Mouse (Mus musculus) left cerebral cortex, adult 8-10 months (tissue): Measurements from ENCODE around the gene Olfr671. TPM values are rescaled to one million over a fixed set of nuclear protein-coding genes. Genes with fewer than 3 reads are reported as not detected.
"Not testable (repeated sequence)": the region's sequence is repeated elsewhere in the genome, so short reads cannot be mapped to it uniquely, and the experiment has no call there.

Source experiments
- DNase-seq, 2 experiments: peaks; one replicate each; pipeline ENCODE4 v3.0.0; 2022; ENCODE audit warnings: low spot score in 2 of 2
- total RNA-seq, 4 experiments: library from RNA; stranded (reverse); gene quantifications; 2 replicates each; pipeline ENCODE4 v1.2.4; 2022

Gene Olfr671
- total RNA-seq: not detected

GRCm38 (mm10) chr7:104979026-104979425 is at the start of gene Olfr671:
Gene Olfr671 (minus strand): TSS chr7:104979126.
- no peak for DNase-seq

DNA sequence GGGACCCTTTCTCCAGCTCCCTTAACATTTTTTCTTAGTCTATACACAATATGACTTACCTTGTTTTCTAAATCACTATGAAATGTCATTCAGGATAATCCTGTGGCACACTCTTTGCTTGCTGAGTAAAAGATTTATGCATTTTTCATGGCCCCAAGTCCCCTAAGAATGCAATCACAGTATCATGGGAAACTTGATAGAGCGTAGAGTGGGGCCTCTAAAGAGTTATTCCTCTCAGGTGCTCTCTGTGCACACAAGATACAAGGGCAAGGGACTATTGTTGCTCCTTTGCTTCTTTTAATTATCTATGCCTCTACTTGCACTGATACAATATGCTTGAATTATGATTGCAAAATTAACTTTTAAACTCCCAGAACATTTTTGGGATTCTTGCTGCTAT is 49.4 kb upstream of the Olfr671 start, which contains the start of gene Olfr675:
Olfr675 (minus strand) TSS at position 101 of the 400 bp plus-strand sequence.
- no peak for DNase-seq

GRCm38 (mm10) chr7:105022530-105022929 is 43.6 kb upstream of the Olfr671 start:
- no peak for DNase-seq

GRCm38 (mm10) chr7:105001929-105002328 is 23.0 kb upstream of the Olfr671 start, which contains the start of gene Olfr672:
Gene Olfr672 (minus strand): TSS chr7:105002029.
- no peak for DNase-seq

DNA sequence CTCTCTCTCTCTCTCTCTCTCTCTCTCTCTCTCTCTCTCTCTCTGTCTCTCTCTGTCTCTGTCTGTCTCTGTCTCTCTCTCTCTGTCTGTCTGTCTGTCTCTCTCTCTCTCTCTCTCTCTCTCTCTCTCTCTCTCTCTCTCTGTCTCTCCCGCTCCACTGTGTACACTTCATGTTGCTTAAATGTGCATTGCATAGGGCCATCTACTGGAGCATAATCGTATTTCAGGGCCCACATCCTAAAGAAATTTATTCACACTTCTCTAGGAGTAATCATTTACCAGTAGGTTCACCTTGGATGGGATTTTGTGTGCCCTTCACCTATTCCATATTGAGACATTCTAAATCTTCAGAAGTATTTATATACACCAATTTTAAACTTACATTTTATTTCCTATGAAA is 6.4 kb downstream of the Olfr671 start:
- not testable (repeated sequence) for DNase-seq

- no peak for DNase-seq
These were observed 16.4 kb downstream of the Olfr671 start, which contains the start of gene Olfr670 for GRCm38 (mm10) chr7:104962520-104962919. Gene Olfr670 (minus strand): TSS chr7:104962620.

GRCm38 (mm10) chr7:104950234-104950633 is 28.7 kb downstream of the Olfr671 start:
- DNase-seq: not testable (repeated sequence)

DNA sequence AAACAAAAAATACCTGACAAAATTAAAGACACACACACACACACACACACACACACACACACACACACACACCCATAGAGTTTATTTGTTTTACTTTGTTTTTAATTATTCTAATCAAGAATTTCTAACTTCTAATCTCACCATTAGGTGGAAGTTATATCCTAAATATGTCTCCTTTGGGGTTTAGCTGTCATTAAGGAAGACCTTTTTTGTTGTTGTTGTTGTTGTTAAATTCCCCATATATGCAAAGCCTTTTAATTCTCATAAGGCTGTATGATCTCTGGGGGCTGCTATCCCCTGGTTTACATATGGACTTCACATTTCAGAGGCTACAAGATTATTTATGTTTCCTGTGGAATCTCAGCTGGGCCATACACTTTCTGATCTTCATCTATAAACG is 45.0 kb downstream of the Olfr671 start, which contains the start of gene Olfr669:
Olfr669 (plus strand) TSS at position 301 of the 400 bp plus-strand sequence.
- DNase-seq: no peak

GRCm38 (mm10) chr7:104927957-104928356 is 51.0 kb downstream of the Olfr671 start, which contains the start of gene Olfr668:
Gene Olfr668 (minus strand): TSS chr7:104928057.
- DNase-seq: no peak

Other genes starting within 250 kb of the Olfr671 start
- not detected for gene Usp17le, start 201.7 kb downstream of the Olfr671 start, total RNA-seq
- gene Usp17lb, start 136.5 kb downstream of the Olfr671 start, total RNA-seq: not detected
- gene Usp17la, start 122.1 kb downstream of the Olfr671 start, total RNA-seq: not detected
- gene Olfr665, start 101.1 kb downstream of the Olfr671 start, total RNA-seq: not detected
- not detected for gene Olfr666, start 83.2 kb downstream of the Olfr671 start, total RNA-seq
- not detected for gene Olfr667, start 57.6 kb downstream of the Olfr671 start, total RNA-seq
- gene Olfr668, start 51.1 kb downstream of the Olfr671 start, total RNA-seq: not detected
- not detected for gene Olfr669, start 44.9 kb downstream of the Olfr671 start, total RNA-seq
- gene Olfr670, start 16.5 kb downstream of the Olfr671 start, total RNA-seq: not detected
- not detected for gene Olfr672, start 22.9 kb upstream of the Olfr671 start, total RNA-seq
- not detected for gene Olfr675, start 49.3 kb upstream of the Olfr671 start, total RNA-seq
- gene Olfr676, start 53.6 kb upstream of the Olfr671 start, total RNA-seq: not detected
- gene Olfr677, start 72.2 kb upstream of the Olfr671 start, total RNA-seq: not detected
- not detected for gene Olfr678, start 85.3 kb upstream of the Olfr671 start, total RNA-seq
- not detected for gene Olfr679, start 102.1 kb upstream of the Olfr671 start, total RNA-seq
- not detected for gene Olfr680-ps1, start 113.7 kb upstream of the Olfr671 start, total RNA-seq
- not detected for gene Olfr681, start 137.7 kb upstream of the Olfr671 start, total RNA-seq
- not detected for gene Olfr683, start 167.9 kb upstream of the Olfr671 start, total RNA-seq
- not detected for gene Olfr684, start 184.5 kb upstream of the Olfr671 start, total RNA-seq
- not detected for gene Olfr685, start 206.9 kb upstream of the Olfr671 start, total RNA-seq
- gene Olfr686, start 228.4 kb upstream of the Olfr671 start, total RNA-seq: not detected